Mouse (Mus musculus) hematopoietic multipotent progenitor cell, adult 10-12 weeks (in vitro differentiated cells): Measurements from ENCODE around the gene Igsf23. TPM values are rescaled to one million over a fixed set of nuclear protein-coding genes. Genes with fewer than 3 reads are reported as not detected.

Source experiments
- polyA plus RNA-seq: library from polyadenylated mRNA; stranded (reverse); fragments of >175 nt; gene quantifications from 2 replicates; pipeline ENCODE4 v1.2.3, GENCODE M21; 2012; ENCODE audit warnings: low replicate concordance

Gene Igsf23
- 0.71 and 3.1 TPM in 2 replicates for polyA plus RNA-seq

DNA sequence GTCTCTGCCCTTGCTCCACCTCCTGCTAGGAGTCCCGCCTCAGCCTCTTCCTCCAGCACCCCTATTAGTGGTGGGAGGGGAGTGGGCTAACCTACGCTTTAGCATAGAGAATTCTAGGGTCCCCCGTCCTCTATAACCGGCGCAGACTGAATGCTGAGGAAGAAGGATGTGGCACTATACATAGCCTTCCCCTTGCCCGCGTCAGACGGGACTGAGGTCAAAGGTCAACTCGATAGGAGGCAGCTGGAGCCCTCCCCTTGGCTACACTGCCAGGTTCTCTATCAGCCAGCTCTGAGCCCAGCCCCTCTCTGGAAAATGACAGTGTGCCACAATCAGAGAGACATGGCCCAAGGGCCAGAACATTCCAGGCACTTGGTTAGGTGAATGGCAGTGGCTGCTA, at the start of gene Igsf23:
Gene Igsf23 (minus strand): TSS at position 168 of the 400 bp plus-strand sequence.

DNA sequence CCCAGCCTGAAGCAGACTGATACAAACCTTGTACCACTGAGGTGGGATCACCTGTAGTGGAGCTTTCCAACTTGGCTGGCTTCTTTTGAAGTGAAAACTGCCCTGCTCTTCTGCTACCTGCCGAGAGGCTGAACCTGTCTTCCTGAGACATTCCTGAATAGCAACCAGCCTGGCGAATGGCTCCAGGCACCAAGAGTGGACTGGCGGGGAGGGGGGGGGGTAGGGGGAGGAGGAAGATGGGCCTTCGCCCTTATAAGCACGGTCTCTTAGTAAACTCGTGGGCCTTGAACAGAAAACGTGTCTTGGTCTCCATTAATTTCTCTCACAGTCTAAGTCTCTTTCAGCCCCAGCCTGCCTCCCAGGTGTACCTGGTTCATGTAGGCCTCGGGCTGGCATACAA, 40.6 kb upstream of the Igsf23 start, which contains the start of gene Nlrp9b:
Gene Nlrp9b (plus strand): TSS at position 301 of the 400 bp plus-strand sequence.

DNA sequence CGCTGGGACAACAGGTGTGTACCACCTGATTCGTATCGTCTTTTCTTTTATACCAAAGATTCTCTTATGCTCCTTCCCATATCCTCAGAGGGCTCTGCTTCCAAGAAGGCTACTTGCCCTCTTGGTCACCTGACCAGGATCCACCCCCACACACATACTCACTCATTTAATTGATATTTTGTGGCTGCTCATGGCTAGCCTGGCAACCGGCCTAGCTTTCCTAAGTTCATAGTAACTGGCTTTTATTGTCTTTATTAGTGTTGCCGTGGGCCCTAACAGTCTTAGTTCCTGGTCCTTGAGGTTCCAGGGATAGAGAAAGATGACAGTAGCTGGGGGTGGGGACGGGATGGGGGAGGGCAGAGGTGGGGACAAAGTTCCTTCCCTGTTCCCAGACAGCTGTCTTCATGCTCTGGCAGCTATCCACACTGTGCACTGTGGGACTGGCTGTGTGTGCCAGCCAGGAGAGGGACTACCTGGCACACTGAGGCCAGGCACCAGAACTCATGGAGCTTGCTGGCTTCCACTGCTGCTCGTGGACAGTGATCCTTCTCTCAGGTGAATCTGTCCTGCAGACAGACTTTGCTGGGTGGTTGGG, 14.5 kb upstream of the Igsf23 start, which contains the start of gene Ceacam20:
Gene Ceacam20 (plus strand): TSS at position 428 of the 595 bp plus-strand sequence.

DNA sequence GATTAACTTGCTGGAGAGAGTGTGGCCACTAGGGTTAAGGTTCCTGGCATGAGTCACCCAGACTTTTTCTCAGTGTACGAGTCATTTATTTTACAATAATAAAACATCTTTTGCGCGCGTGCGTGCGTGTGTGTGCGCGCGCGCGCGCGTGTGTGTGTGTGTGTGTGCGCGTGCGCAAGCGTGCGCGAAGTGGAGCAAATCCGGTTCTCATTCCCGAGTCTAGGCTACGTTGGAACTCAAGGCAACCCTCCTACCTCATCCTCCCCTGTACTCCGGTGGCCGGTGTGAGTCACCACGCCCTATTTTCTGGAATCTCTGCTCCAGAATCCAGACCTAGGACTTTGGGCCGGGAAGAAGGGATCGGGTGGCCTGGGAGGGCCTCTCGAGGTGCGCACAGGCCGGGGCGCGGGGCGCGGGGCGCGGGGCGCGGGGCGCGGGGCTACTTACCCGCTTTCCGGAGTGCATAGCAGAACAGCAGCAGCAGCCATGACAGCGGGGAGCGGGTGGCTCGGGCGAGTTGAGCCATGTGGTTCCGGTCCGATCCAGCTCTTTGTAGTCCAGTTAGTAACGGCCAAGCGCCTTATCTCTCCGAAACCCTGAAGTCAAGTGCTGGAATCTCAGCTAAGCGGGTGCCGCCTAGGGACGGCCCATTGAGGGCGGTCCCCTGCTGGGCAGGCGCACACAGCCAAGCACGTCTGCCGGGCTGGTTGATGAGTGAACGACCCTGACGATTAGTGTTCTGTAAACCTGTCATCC, 29.9 kb downstream of the Igsf23 start, which contains the start of gene Pvr:
Gene Pvr (minus strand): TSS at position 655 of the 756 bp plus-strand sequence.

DNA sequence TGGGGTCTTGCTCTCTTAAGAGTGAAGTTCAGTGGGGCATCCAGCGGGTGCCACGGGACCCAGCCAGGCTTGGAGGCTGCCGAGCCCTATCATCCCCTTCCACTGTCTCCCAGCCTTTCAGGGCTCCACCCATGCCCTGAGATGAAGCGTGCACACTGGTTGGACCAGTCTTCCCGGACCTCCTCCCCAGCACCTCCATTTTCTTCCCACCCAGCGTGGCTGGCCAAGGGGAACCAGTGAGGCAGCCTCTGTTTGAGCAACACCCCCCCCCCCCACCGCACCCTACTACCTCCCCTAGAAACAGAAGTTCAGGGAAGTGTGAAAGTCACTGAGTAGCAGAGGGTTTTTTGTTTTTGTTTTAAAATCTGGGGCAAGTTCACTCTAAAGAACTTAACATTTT, 62.7 kb downstream of the Igsf23 start, which contains the start of gene Ceacam19:
Gene Ceacam19 (minus strand): TSS at position 117 of the 400 bp plus-strand sequence.

Other genes starting within 250 kb of the Igsf23 start
- 85.0 and 96.7 TPM in 2 replicates for gene Tomm40, start 235.3 kb downstream of the Igsf23 start, polyA plus RNA-seq
- 1.8 and 3.7 TPM in 2 replicates for gene Nectin2, start 200.3 kb downstream of the Igsf23 start, polyA plus RNA-seq
- gene Bcam, start 179.7 kb downstream of the Igsf23 start, polyA plus RNA-seq, result 3.2 and 3.8 TPM in 2 replicates
- gene Cblc, start 153.9 kb downstream of the Igsf23 start, polyA plus RNA-seq, result 1.9 and 5.6 TPM in 2 replicates
- gene Bcl3, start 128.0 kb downstream of the Igsf23 start, polyA plus RNA-seq, result 173 and 280 TPM in 2 replicates
- gene Gm19345, start 98.8 kb downstream of the Igsf23 start, polyA plus RNA-seq, result 0.61 TPM in 1 of 2 replicates, not detected in the other
- gene Ceacam16, start 89.5 kb downstream of the Igsf23 start, polyA plus RNA-seq, result 24.7 and 81.2 TPM in 2 replicates
- 0.17 and 0.21 TPM in 2 replicates for gene Ceacam19, start 62.8 kb downstream of the Igsf23 start, polyA plus RNA-seq
- 2.9 and 3.6 TPM in 2 replicates for gene Pvr, start 29.6 kb downstream of the Igsf23 start, polyA plus RNA-seq
- not detected in 2 replicates for gene Ceacam20, start 14.7 kb upstream of the Igsf23 start, polyA plus RNA-seq
- not detected in 2 replicates for gene Nlrp9b, start 40.7 kb upstream of the Igsf23 start, polyA plus RNA-seq
- not detected in 2 replicates for gene Vmn1r91, start 148.9 kb upstream of the Igsf23 start, polyA plus RNA-seq
- not detected in 2 replicates for gene Gm16442, start 171.8 kb upstream of the Igsf23 start, polyA plus RNA-seq
- gene Vmn1r93, start 188.3 kb upstream of the Igsf23 start, polyA plus RNA-seq, result not detected in 2 replicates
- not detected in 2 replicates for gene Vmn1r94, start 217.6 kb upstream of the Igsf23 start, polyA plus RNA-seq
- not detected in 2 replicates for gene Vmn1r95, start 243.0 kb upstream of the Igsf23 start, polyA plus RNA-seq